21 mouse cellular contexts compared by ENCODE assay signal in genomic region chr14:74822048-74822447, GRCm38 (mm10).
DNase-seq lines count a peak whose midpoint lies in the region; ATAC-seq and TF ChIP-seq lines count a peak whose summit lies in the region.
"Had no signal": no experiment of that assay in that cellular context is flagged by ENCODE, and none has a peak within 500 bp of the region (broad histone marks: within the 10 kb centered on the region; RNA-seq: fewer than 3 reads in every experiment).

No protein-coding gene starts in this region.

- H3K9ac ChIP-seq in limb, embryonic 14.5 days (ENCODE audit: low read depth, low read length, severe bottlenecking), result no peak overlapping the region
- H3K9ac ChIP-seq: embryonic facial prominence, embryonic 15.5 days; heart, embryonic 15.5 days; hindbrain, embryonic 13.5 days had no signal

- H3K36me3 ChIP-seq in embryonic facial prominence, embryonic 10.5 days (replicated peaks), result peaks cover 10% of the 10 kb centered on the region
- peaks cover 10% of the 10 kb centered on the region for H3K36me3 ChIP-seq in limb, embryonic 14.5 days (ENCODE audit: control insufficient read depth, insufficient read depth, low read length)

- no peak overlapping the region for H3K4me2 ChIP-seq in limb, embryonic 14.5 days (replicated peaks; ENCODE audit: low read depth, low read length, severe bottlenecking)
- H3K4me2 ChIP-seq: embryonic facial prominence, embryonic 15.5 days; heart, embryonic 11.5 days; heart, embryonic 15.5 days; hindbrain, embryonic 13.5 days had no signal

- no peak overlapping the region for H3K4me3 ChIP-seq in embryonic facial prominence, embryonic 10.5 days
- no peak overlapping the region for H3K4me3 ChIP-seq in limb, embryonic 14.5 days (replicated peaks; ENCODE audit: low read length)
- H3K4me3 ChIP-seq: embryonic facial prominence, embryonic 15.5 days; erythroblast, embryonic 14.5 days; forebrain, embryonic 10.5 days; heart, embryonic 15.5 days; hindbrain, embryonic 13.5 days had no signal

- H3K4me1 ChIP-seq in embryonic facial prominence, embryonic 10.5 days, result peaks cover 23% of the 10 kb centered on the region
- peaks cover 17% of the 10 kb centered on the region for H3K4me1 ChIP-seq in limb, embryonic 14.5 days (ENCODE audit: control insufficient read depth, insufficient read depth, low read length)

- peaks cover 12% of the 10 kb centered on the region; the same call in 1 of the 2 replicates for H3K27me3 ChIP-seq in embryonic facial prominence, embryonic 10.5 days (replicated peaks; ENCODE audit: low read depth, poor library complexity, severe bottlenecking)
- no peaks in the 10 kb centered on the region for H3K27me3 ChIP-seq in limb, embryonic 14.5 days (ENCODE audit: control insufficient read depth, insufficient read depth, low read length)
- H3K27me3 ChIP-seq: embryonic facial prominence, embryonic 15.5 days; heart, embryonic 15.5 days; hindbrain, embryonic 13.5 days had no signal

- WGBS in embryonic facial prominence, embryonic 10.5 days, result 27% methylated on average over 2 of the region's 2 CpGs
- 15% methylated on average over 2 of the region's 2 CpGs for WGBS in limb, embryonic 14.5 days

- H3K9me3 ChIP-seq in embryonic facial prominence, embryonic 10.5 days, result no peaks in the 10 kb centered on the region
- H3K9me3 ChIP-seq in limb, embryonic 14.5 days (ENCODE audit: control insufficient read depth, low read length), result no peaks in the 10 kb centered on the region
- H3K9me3 ChIP-seq: embryonic facial prominence, embryonic 15.5 days; forebrain, embryonic 10.5 days; heart, embryonic 15.5 days; hindbrain, embryonic 13.5 days had no signal

- no peak for ATAC-seq in limb, embryonic 14.5 days (ENCODE audit: low FRiP score, low read depth)
- ATAC-seq: forebrain, embryonic 14.5 days; intestine, embryonic 16.5 days had no signal

- H3K27ac ChIP-seq in embryonic facial prominence, embryonic 10.5 days (replicated peaks), result peak overlapping the region; percentile 69
- H3K27ac ChIP-seq in limb, embryonic 14.5 days (replicated peaks; ENCODE audit: low read depth, low read length), result no peak overlapping the region
- H3K27ac ChIP-seq: forebrain, embryonic 10.5 days; heart, embryonic 15.5 days; hindbrain, embryonic 13.5 days had no signal

- peak; percentile 25 for DNase-seq in NIH3T3 (ENCODE audit: low read depth)
- no peak for DNase-seq in embryonic facial prominence, embryonic 10.5 days (ENCODE audit: low spot score)
- peak; percentile 49 for DNase-seq in hindlimb bud, embryonic 11.5 days (ENCODE audit: extremely low spot score, low read depth, low spot score)
- DNase-seq in limb, embryonic 14.5 days (ENCODE audit: low spot score), result peak; percentile 32
- DNase-seq in layer of hippocampus, adult 8-10 months (ENCODE audit: low spot score in 2 of 2), result no peak
- DNase-seq in left cerebral cortex, adult 9 months (ENCODE audit: low spot score in 2 of 2), result no peak
- DNase-seq: adrenal gland, adult 8-10 months; adrenal gland, postnatal 36 days; cerebellum, adult 8-10 months; cerebellum, postnatal 14 days; gastrocnemius, postnatal 36 days; heart, adult 18-20 months; heart, postnatal 14 days had no signal

- TF ChIP-seq POLR2A in limb, embryonic 14.5 days (IDR thresholded peaks at IDR 0.05; ENCODE audit: borderline replicate concordance, extremely low read depth, insufficient read depth, insufficient read length), result no peak

Comparison
In these comparisons a context has a peak if more than half of its experiments do, and no peak if none do; other contexts are left out.
1. DNase-seq: peak in NIH3T3 (single experiment), hindlimb bud, embryonic 11.5 days (single experiment) and limb, embryonic 14.5 days (single experiment); none in embryonic facial prominence, embryonic 10.5 days (single experiment), layer of hippocampus, adult 8-10 months (0 of 2) and left cerebral cortex, adult 9 months (0 of 2).